Comparison of ENCODE assay signal across 19 mouse cellular contexts in genomic region chr16:30118876-30119275, GRCm38 (mm10).
"Had no signal": no experiment of that assay in that cellular context is flagged by ENCODE, and none has a peak within 500 bp of the region (broad histone marks: within the 10 kb centered on the region; RNA-seq: fewer than 3 reads in every experiment).

No protein-coding gene starts in this region.

- H3K9ac ChIP-seq: lung, embryonic 14.5 days; midbrain, embryonic 12.5 days; neural tube, embryonic 13.5 days; neural tube, embryonic 15.5 days had no signal

- H3K36me3 ChIP-seq: midbrain, embryonic 10.5 days; midbrain, embryonic 12.5 days; neural tube, embryonic 13.5 days; neural tube, embryonic 15.5 days had no signal

- H3K4me2 ChIP-seq: lung, embryonic 14.5 days; midbrain, embryonic 12.5 days; neural tube, embryonic 13.5 days; neural tube, embryonic 15.5 days had no signal

- H3K27ac ChIP-seq: midbrain, embryonic 10.5 days; midbrain, embryonic 12.5 days; neural tube, embryonic 13.5 days; neural tube, embryonic 15.5 days had no signal

- H3K4me3 ChIP-seq: midbrain, embryonic 10.5 days; midbrain, embryonic 12.5 days; myocyte; neural tube, embryonic 13.5 days; neural tube, embryonic 15.5 days had no signal

- ATAC-seq: midbrain, embryonic 16.5 days had no signal

- H3K9me3 ChIP-seq: midbrain, embryonic 10.5 days; midbrain, embryonic 12.5 days; neural tube, embryonic 13.5 days; neural tube, embryonic 15.5 days had no signal

- DNase-seq: lung, adult 18-20 months; lung, embryonic 14.5 days; lung, postnatal 10 days; lung, postnatal 4 days; midbrain, embryonic 14.5 days; retina, postnatal 1 day; right cerebral cortex, adult 18-20 months; right cerebral cortex, postnatal 25 days; right cerebral cortex, postnatal 4 days; spleen, adult 18-20 months; thymus, adult 18-20 months; thymus, postnatal 14 days; thymus, postnatal 36 days had no signal
